Mouse (Mus musculus) c-Kit-negative CD71-positive TER-119-positive erythroid progenitor cells, embryonic 14.5 days (primary cell): ENCODE results near the gene Gm36028.

Source experiments
- DNase-seq: peaks from one replicate; pipeline ENCODE4 v3.0.0-alpha.2; 2013; ENCODE audit warnings: low read depth, low spot score

Gene Gm36028

DNA sequence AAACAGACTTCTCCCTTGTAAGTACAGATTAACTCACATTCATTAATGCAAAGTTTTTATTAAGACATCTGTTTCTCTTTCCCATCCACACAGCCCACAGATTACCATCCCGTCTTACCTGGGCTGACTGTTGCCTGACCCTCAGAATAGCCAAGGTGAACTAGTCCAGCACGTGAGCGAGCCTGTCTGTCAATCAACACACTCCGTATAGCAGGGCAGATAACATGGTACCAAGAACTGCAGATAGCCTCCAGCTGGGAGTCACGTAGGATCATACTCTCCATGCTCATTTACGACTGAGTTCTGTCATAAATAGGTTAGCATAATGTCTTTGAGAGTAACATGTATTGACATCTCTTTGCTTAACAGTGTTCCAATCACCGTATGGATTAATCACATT lies at the start of gene Gm36028:
TSS of gene Gm36028 (minus strand) at position 118 of the 400 bp plus-strand sequence.
- DNase-seq, result no peak

DNA sequence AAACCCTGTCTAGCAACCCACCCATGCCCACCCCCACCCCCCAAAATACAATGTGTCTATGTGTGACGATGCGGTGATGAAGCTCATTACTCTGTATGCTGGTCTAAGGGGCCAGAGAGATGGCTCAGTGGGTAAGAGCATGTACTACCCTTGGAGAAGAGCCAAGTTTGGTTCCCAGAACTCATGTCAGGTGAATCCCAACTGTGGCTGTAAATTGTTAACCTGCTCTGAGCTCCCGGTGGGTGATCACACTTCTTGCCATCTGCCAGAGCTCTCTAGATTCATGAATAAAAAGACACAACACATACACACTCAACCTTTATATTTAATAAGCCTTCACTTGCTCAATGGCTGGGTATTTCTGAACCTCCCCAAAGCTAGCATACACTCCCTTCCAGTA lies 45.5 kb upstream of the Gm36028 start:
- DNase-seq, result no peak

DNA sequence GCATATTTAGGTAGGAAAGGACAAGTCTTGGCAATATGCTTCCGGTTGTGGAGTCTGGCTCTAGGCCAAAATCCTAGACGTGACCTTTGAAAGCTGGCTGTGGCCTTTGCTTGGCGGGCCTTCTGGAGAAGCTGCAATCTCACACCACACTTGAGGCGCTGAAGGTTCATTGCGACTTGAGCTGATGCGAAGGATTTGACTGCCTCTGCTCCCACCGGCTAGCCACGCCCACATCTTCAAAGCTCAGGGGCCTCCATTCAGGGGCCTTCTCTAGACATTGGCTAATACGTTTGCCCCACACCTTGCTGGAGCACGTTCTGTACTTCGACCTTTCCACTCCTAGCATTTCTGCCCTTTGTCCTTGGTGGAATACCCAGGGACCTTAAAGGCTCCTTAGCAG lies 40.4 kb upstream of the Gm36028 start:
- DNase-seq, result no peak

DNA sequence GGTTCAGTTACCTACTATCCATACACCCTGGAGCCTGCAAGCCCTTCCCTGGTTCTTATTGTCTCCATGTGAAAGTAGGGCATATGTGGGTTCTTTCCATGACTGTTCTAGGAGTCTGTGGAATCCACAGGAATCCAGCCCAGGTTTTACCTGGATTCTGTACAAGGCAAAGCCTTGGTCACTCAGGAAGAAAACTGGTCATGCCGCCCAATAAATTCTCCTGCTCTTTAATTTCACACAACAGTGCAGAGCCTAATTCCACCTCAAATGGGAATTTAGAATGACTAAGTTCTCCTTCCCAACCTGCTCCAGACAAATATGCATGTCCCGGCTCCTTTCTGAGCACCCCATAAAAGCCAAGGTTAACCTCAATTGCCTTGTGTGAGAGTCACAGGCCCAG lies 38.4 kb upstream of the Gm36028 start:
- no peak for DNase-seq

DNA sequence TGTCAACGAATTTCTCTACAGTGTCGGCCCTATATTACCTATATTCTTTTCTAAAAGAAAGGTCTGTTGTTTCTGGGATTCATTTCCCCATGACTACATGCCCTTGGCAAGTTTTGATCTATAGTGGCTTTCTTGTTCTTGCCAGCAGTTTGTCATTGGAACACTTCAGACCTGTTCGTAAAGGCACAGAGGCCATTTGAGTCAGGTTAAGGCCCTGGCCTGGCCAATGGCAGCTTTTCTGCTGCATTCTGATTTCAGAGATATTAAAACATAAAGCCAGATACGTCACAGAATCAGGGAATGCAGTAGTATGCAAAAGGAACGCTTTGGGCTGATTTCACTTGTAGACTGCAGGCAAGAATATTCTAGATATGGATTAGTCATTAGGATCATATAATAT lies 37.8 kb upstream of the Gm36028 start:
- no peak for DNase-seq

DNA sequence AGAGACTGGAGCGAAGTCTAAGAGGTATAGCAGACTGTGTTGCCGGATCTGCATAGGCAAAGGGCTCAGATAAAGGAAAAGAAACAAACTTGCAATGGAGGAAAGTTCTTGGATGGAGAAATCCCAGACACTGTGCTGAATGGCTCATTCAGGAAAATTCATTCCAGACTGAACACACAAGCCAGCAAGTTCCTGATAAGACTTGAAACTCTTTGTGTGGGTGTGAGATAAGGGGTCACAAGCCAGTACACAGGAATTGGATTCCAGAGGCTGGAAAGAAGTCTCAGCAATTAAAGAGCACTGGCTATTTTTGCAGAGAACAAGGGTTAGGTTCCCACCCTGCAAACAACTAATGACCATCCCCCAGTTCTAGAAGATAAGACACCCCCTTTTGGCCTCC lies 33.0 kb upstream of the Gm36028 start:
- no peak for DNase-seq

DNA sequence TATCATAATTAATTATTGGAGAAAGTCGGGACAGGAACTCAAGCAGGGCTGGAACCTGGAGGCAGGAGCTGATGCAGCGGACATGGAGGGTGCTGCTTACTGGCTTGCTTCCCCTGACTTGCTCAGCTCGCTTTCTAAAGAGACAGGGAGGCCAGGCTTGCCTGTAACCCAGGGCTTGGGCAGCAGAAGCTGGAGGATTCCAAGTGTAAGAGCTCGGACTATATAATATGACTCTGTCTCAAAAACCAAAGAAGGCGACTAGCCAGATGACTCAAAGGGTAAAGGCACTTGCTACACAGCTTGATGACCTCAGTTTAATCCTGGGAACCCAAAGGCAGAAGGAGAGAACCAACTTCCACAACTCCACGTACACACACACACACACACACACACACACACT lies 32.4 kb upstream of the Gm36028 start:
- no peak for DNase-seq

DNA sequence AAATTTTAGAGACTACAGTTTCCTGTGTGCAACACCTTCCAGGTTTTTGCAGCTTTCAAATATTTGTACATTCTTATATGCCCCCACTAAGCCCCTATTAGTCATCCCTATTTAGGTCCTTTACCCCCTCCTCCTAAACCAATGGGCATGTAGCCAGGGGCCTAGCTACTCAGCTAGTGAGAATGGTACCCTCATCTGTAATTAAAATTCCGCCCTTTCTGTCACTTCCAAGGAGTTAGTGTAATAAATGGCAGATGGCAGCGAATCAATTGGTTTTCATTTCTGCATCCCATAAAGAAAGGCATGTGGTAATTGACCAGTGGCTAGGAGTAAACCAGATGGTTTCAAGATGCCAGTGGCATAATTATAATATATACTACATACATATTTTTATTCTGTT lies 31.7 kb upstream of the Gm36028 start:
- no peak for DNase-seq

DNA sequence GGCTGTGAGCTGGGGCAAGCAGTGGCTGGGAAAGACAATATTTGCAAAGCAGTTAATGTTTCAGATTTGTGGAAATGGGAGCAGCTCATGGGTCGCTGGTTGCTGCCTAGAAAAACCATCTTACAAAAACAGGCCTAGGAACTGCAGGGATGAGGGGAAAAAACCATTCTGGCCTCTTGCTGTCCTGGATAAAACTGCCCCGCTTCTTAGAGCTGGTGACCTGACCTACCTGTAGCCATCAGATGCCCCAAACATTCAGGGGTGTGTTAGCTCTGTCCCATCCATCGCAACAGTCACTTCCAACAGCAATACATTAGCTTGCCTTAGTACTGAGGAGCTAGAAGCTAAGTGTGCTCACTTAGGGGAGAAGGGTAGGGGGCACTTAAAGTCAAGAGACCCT lies 28.0 kb upstream of the Gm36028 start:
- no peak for DNase-seq

DNA sequence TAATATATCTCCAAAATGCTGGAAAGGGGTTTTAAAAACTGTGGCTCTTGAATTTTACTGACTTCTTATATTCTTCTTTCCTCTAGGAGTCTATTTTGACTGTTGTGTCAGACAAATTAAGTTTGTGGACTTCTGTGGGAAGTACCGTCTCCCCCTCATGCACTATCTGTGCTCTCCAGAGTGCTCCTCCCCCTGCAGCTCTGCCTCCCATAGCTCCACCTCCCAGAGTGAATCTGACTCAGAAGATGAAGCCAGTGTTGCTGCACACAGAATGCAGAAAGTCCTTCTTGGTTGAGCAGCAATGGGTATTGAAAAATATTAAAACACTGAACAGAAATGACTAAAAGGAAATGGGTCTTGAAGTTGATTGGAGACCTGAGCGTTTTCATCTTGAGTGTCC lies 20.2 kb upstream of the Gm36028 start:
- DNase-seq, result no peak

DNA sequence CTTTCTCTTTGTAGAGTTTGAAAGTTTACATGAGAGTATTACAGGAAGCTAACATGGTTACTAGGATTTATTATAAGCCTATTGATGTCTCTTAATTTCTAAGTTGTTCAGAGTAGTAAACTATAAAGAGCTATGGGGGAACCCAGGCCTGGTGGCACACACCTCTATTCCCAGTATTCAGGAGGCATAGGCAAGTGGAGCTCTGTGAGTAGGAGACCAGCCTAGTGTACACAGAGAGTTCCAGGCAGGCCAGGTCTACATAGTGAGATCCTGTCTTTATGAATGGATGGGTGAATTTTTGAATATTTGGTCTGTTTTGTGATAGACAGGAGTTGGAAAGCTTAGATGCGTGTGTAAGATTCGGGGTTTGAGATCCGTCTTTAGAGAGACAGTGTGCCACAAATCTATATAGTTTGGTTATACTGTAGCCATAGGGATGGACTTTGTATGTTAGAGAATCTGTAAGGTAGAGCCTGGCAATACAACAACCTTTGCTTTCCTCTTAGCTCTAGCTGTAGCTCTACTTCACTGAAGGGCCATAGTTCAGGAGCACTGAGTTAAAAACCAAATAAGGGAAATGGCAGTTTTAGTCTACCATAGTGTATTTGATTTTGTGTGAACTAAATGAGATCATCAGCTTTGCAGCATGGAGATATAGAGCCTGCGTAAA lies 18.9 kb upstream of the Gm36028 start:
- no peak for DNase-seq

DNA sequence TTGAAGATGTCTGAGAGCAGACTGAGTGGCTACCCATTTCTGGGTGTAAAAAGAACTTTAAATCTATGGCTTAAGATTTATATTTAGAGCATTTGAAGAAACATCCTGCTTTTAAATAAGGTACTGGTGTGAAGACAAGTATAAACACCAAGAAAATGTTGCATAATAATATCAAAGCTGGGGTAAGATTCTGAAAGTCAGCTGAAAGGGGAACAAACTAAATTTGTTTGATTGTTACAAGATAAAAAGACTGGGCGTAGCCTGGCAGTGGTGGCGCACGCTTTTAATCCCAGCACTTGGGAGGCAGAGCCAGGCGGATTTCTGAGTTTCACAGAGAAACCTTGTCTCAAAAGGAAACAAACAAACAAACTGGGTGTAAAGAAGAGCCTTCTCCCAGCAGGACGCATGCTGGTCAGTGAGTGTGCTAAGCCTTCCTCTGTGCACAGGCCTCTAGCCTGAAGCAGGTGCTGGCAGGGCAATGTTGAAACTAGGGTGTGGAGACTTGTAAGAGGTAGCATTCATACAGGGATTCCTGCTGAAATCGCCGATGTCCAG lies 18.1 kb upstream of the Gm36028 start:
- DNase-seq, result no peak

DNA sequence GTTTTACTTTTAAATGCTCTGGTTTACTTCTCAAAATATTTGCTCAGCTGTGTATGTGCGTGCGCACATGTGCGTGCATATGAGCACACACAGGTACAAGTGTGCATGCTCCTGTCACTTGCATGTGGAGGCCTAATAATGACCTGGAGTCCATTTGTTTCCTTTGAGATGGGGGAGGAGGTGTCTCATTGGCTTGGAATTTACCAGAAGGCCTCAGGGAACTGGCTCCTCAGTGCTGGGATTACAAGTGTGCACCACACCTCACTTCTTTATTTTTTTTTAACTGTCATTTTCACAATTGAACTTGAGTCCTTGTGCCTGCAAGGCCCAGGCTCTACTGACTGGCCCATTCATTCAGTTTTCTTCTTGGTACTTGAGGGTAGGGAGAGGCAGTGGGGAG lies 16.5 kb upstream of the Gm36028 start:
- DNase-seq, result no peak

DNA sequence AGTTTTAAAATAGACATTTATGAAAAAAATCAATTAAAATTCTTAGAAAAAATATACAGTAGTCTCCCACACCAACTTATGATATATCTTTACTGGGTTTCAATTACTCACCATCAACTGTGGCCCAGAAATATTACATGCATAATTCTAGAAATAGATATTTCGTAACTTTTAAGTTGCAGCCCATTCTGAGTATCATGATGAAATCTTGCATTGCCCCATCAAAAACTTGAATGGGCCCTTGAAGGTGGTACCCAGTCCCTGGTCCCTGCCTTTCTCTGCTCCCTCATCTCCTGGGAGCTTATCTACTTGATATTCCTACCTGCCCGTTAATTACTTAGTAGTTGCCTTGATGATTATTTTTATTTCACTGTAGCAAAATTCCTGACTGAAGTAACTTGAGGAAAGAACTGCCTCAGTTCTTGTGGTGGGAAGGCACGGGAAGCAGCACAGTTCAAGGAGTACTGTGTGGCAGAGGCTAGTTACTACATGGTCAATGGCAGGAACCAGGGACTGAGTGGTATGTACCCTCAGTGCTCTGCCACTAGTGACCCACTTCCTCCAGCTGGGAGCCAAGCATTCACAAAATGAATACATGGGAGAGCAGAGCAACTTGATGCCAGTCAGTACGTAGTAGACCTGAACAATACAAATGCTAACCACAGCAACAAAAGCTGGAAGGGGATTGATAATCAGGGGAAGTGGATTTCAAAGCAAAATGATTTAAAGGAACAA lies 13.7 kb upstream of the Gm36028 start:
- no peak for DNase-seq

DNA sequence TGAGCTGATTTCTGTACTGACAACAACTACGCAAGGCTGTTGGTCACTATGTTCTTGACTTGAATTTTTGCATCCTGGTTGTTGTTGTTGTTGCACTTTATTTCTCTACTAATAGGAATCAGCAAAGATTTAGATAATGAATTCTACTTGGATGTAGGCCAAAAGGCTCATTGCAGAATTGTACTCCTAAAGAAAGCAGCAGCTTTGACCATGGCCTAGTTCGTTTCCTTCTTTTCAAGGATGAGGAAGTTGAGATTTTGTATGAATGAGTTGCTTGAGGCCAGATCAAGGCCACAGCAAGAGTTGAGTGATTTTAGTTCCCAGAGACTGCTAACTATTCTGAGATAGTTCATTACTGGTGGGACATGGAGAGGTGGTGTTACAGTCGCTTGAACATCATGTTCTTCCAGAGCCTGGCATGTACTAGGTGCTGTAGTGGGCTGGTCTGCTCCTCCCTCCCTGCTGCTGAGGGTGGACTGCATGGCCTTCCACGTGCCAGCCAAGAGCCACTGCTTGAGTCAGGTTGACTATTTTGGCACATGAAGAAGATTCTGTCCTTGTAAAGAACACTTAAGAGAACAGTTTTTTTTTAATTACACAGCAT lies 10.3 kb upstream of the Gm36028 start:
- DNase-seq, result no peak

DNA sequence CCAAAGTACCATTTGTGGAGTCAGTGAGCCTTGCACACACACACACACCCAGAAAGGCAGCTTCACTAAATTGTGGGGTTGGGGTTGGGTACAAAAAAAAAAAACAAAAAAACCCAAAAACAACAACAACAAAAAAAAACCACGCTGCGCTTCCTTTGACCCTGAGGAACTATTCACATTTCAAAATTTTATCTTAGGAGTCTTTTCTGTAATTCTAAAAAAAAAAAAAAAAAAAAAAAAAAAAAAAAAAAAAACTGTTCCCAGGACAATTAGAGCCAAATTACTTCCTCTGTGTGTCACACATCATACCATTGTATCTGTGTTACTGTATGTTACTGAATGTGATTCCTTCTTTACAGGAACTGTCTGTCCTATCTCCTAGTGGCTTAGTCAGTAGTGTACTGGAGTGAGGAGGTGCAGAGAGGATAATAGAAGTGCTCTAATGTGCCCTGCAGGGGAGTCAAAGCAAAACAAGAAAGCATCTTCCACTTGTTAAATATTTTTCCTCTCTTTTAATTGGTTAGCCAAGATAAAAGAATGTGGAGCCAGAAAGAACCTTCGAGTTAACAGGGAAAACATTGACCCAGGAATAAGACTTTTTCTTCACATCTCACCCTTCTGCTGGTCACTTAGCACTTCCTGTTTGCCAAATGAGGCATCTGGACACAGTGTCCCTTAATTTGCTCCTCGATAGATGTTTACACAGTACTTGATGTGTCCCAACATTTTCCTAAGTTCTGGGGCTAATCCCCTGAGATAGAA lies 8.7 kb upstream of the Gm36028 start:
- DNase-seq, result no peak

DNA sequence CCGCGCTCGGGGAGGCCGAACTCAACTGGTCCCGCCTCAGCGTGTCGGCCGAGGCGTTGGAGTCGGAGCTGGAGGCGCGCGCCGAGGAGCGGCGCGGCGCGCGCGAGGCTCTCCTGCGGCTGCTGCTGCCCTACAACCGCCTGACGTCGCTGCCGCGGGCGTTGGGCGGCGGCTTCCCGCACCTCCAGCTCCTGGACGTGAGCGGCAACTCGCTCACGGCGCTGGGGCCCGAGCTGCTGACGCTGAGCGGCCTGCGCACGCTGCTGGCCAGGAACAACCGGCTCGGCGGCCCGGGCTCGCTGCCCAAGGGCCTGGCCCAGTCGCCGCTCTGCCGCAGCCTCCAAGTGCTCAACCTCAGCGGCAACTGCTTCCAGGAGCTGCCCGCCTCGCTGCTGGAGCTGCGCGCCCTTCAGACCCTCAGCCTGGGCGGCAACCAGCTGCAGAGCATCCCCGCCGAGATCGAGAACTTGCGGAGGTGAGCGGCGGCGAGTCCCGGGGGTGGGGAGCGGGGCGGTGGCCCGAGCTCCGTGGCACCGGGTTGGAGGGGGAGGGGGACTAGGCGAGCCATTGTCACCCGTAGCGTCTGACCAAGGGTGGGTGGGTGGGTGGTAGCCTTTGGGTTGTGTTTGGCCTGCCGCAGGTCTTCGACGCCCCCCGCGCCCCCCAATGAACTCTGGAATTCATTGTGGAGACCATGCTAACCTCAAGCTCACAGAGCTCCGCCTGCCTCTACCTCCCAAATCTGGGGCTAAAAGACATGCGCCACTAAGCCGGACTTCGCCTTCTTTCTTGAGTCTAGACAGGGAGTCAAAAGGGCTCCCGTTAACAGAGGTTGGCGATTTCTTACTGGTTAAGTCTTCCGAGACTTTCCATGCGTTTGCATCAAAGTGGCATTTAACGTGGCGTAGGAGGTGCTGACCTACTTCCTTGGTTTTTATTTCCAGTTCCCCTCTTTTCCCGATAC lies 7.8 kb upstream of the Gm36028 start:
- DNase-seq, result peak; percentile 5

DNA sequence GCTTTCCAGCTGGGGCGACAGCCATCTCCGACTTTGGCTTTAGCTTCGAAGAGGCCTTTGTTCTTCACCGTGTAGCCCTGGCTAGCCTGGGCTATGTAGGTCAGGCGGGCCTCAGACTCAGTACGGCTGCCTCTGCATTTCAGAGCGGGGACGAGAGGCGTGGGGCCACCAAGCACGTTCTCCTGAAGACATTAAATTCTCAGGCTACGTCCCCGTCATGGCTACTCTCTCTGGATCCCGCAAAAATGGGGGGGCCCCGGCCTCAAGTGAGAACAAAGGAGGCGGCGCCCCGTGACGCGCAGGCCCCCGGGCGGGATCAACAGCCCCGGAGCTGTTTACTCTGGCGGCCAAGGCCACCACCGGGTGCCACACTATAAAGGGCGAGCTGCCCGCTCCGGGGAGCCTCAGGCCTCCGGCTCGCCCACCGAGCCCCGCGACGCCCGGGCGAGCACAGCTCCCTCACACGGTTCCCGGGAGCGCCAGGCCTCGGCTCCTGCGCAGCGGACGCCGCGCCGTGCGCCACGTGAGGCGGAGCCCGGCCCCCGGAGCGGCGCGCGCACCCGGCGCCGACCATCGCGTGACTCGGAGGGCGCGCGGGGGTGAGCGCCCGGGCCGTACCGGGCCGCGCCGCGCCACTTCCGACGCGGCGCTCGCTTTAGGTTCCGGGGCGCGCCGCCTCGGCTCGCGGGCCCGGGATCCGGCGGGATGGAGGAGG lies 7.0 kb upstream of the Gm36028 start, which contains the start of gene Lrrc58:
TSS of gene Lrrc58 (plus strand) at position 599 of the 715 bp plus-strand sequence.
- peak; percentile 5 for DNase-seq

DNA sequence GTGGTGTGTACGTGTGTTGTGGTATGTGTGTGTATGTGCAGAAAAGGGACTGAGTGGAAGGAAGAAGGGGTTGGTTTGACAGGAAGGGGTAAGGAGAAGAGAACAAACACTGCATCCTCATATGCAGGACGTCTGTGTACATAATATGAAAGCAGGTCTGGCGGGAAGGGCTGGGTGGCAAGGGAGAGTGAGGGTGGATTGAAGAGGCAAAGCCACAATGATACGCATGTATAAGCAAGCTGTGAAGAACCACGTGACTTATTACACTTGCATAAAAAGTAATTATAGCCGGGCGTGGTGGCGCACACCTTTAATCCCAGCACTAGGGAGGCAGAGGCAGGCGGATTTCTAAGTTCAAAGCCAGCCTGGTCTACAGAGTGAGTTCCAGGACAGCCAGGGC lies 4.9 kb upstream of the Gm36028 start:
- no peak for DNase-seq

DNA sequence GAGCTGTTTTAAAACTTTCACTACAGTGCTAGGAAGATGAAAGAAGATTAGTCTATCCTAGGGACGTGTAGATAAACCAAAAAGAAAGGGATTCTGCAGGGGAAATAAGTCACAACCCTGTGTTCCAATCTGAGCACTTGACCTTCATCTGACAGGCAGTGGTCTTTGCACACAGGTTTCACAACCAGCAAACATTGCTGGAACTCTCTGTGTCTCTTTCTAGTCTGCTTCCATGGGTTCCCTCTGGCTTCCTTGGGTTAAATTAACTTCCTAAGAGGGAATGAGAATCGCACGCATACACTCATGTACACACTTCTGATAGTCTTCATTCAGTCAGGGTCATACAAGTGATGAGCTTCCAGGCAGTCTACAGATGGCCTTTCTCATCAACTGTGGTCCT lies 2.9 kb upstream of the Gm36028 start:
- no peak for DNase-seq
